Mouse (Mus musculus) ovary, adult 2 months (tissue): ENCODE results near the gene Pex12. TPM values are rescaled to one million over a fixed set of nuclear protein-coding genes. Genes with fewer than 3 reads are reported as not detected.

Experiments
- polyA plus RNA-seq: library from polyadenylated mRNA; depleted of rRNA; stranded (reverse); fragments of >200 nt; gene quantifications from 2 replicates; pipeline ENCODE4 v1.2.3, GENCODE M21; 2012; rRNA removed

Gene Pex12
- 8.9 and 9.3 TPM in 2 replicates for polyA plus RNA-seq

GRCm38 (mm10) chr11:83302526-83303251 is at the start of gene Pex12:
Gene Pex12, minus strand, starts transcription at chr11:83302586.

GRCm38 (mm10) chr11:83298225-83299195 is 3.9 kb downstream of the Pex12 start, which contains the start of gene Ap2b1:
Gene Ap2b1, plus strand, starts transcription at chr11:83299024.

GRCm38 (mm10) chr11:83286566-83286965 is 15.8 kb downstream of the Pex12 start, which contains the start of gene Slfn14:
Gene Slfn14, minus strand, starts transcription at chr11:83286726.

Other genes starting within 250 kb of the Pex12 start
- 2.4 and 2.8 TPM in 2 replicates for gene Slfn2, start 237.5 kb downstream of the Pex12 start, polyA plus RNA-seq
- 0.34 and 0.50 TPM in 2 replicates for gene Slfn1, start 185.7 kb downstream of the Pex12 start, polyA plus RNA-seq
- 0.34 and 0.53 TPM in 2 replicates for gene Slfn4, start 127.4 kb downstream of the Pex12 start, polyA plus RNA-seq
- gene Slfn3, start 111.3 kb downstream of the Pex12 start, polyA plus RNA-seq: 0.21 and 0.32 TPM in 2 replicates
- 0.58 and 0.93 TPM in 2 replicates for gene Slfn14, start 15.9 kb downstream of the Pex12 start, polyA plus RNA-seq
- 31.6 and 37.4 TPM in 2 replicates for gene Ap2b1, start 3.6 kb downstream of the Pex12 start, polyA plus RNA-seq
- gene Rasl10b, start 106.6 kb upstream of the Pex12 start, polyA plus RNA-seq: 3.0 TPM in 2 replicates
- gene Gas2l2, start 126.9 kb upstream of the Pex12 start, polyA plus RNA-seq: 3.4 and 3.5 TPM in 2 replicates
- gene 1700020L24Rik, start 135.1 kb upstream of the Pex12 start, polyA plus RNA-seq: 0.41 and 0.51 TPM in 2 replicates
- 8.9 and 11.6 TPM in 2 replicates for gene Mmp28, start 160.5 kb upstream of the Pex12 start, polyA plus RNA-seq
- 2.2 and 2.3 TPM in 2 replicates for gene Taf15, start 170.5 kb upstream of the Pex12 start, polyA plus RNA-seq
- gene Heatr9, start 219.6 kb upstream of the Pex12 start, polyA plus RNA-seq: not detected in 2 replicates
- 16.5 and 41.1 TPM in 2 replicates for gene Ccl5, start 227.9 kb upstream of the Pex12 start, polyA plus RNA-seq